Mouse (Mus musculus) heart, adult 2 months (tissue): ENCODE measurements around the gene Olfr1079.

ENCODE experiments used
- CTCF ChIP-seq: fragments of 200-600 bp; IDR thresholded peaks from 2 replicates; pipeline ENCODE4 v1.8.1; 2022; ENCODE audit warnings: antibody characterized with exemption, mild to moderate bottlenecking, moderate library complexity
- EP300 ChIP-seq: fragments of 200-500 bp; IDR thresholded peaks from 2 replicates; pipeline ENCODE4 v1.6.1; 2011; ENCODE audit warnings: low read depth, low read length, control low read depth; ENCODE audit not compliant: insufficient read depth
- POLR2A ChIP-seq: fragments of 200-500 bp; IDR thresholded peaks from 2 replicates; pipeline ENCODE4 v1.6.1; 2011; ENCODE audit warnings: mild to moderate bottlenecking, low read depth, low read length, control low read depth; ENCODE audit not compliant: insufficient read depth

GRCm38 (mm10) chr2:86508161-86508560 lies 34.1 kb downstream of the Olfr1079 start, which contains the start of gene Olfr1076:
- TF ChIP-seq CTCF (no peak), POLR2A (no peak), EP300 (no peak)
